Mouse (Mus musculus) 3134 (cell line): Measurements from ENCODE around the gene Isca2.

ENCODE experiments used
- DNase-seq: peaks from one replicate; pipeline ENCODE4 v3.0.0-alpha.2; 2011; ENCODE audit warnings: low spot score; ENCODE audit not compliant: insufficient read length; ENCODE audit errors: extremely low read depth

Isca2 gene

GRCm38 (mm10) chr12:84769624-84770023 is 3.4 kb upstream of the Isca2 start:
- no peak for DNase-seq

DNA sequence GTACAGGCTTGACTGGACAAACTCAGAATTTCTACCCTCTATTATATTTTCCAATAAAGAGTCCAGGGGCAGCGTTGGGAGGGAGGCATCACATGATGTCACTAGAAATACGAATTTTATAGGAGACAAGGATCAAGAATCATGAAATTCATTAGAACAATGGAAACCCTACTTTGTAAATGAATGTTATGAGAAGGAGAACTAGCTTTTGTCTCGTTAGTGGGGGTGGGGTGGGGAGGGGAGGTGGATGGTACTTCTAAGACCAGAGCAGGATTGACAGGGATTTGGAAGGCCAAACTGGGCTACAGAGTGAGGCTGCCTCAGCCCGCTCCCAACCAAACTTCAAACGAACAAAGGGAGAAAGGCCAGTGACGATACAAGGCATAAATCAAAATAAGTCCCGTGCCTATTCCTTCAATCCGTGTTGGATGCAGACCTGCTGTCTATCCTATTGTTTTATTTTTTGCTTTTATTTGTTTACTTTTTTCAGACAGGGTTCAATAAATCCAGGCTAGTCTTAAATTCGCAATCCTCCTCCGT is 1.0 kb upstream of the Isca2 start:
- DNase-seq, result no peak

GRCm38 (mm10) chr12:84773476-84773875 is 425 bp downstream of the Isca2 start:
- no peak for DNase-seq

GRCm38 (mm10) chr12:84774376-84774775 is 1.3 kb downstream of the Isca2 start:
- DNase-seq, result no peak

DNA sequence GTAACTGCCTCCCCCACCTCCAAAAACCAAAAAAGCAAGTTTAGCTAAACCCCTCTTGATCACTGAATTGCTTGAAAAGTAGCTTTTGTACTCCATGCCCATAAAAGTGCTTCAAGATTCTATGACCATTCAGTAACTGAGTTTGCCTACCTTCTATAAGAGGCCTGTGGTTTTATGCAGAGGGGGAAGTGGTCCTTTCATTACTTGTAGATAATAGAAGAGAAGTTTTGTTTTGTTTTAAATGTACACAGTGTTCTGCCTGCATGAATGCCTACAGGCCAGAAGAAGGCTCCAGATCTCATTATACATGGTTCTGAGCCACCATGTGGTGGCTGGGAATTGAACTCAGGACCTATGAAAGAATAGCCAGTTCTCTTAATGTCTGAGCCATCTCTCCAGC is 3.2 kb downstream of the Isca2 start:
- no peak for DNase-seq

- peak; percentile 64 for DNase-seq
Observed at GRCm38 (mm10) chr12:84784604-84785381, 11.7 kb downstream of the Isca2 start.

DNA sequence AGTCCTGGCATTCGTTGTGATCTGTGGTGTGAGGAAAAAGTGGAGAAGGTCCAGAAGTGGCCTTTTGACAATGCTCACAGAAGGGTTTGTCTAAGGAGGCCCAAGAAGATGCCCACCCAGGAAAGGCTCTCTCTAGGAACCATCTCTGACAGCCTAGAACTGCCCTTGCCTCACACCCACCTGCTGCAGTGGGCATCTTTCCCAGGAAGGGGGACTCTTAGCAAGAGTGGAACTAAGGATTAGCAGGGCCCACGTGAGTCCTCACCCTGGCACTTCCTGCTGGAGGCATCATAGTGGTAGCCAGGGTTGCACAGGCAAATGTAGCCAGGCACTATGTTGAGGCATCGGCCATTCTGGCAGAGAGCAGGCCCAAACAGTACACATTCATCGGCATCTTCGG is 13.0 kb downstream of the Isca2 start:
- DNase-seq, result no peak

DNA sequence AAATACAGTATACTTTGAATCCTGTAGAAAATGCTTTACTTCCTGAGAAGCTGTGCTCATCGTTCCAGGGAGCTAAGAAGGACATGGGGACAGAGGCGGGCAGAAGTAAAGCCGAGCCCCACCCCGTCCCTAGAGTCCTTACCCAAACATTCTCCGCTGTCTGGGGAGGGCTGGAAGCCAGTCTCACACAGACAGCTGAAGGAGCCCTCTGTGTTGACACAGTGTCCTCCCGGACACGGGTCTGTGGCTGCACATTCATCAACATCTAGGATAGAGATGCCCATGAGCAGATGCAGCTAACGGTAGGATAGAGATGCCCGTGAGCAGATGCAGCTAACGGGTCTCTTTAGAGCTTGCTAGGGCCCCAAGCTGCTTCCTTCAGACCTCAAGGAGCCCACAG is 17.8 kb downstream of the Isca2 start:
- DNase-seq, result no peak

DNA sequence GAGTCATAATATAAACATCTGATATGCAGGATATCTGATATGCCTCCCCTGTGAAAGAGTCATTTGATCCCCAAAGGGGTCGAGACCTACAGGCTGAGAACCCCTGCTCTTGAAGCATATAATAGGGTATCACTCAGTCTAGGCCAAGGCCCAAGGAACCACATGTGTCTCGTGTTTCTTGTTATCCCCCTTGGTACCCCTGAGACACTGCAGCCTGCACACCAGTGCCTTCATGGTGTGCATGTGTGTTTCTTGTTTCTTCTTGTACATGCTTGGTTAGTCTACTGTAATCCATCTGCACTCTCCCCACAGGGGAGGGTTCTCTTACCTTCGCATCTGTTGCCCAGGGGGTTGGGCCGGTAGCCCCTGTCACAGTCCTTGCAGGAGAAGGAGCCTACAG is 19.6 kb downstream of the Isca2 start:
- DNase-seq, result no peak

DNA sequence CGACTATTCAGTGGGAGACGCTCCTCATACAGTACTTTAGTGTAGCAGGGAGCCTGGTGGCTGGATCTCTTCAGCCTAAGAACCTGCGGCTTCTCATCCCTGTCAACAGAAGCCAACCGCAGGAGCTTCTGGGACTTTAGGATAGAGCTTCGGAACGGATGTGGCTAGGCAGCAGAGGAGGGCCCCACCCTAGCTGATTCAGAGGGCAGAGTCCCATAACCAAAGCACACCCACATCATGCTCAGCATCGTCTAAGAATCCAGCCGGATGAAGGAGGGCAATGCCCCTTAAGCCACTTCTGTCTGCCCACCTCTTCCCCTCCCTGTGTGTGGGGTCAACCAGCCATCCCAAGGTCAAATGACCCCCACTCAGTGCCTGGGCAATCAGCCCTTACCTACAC is 21.6 kb downstream of the Isca2 start:
- DNase-seq, result no peak

GRCm38 (mm10) chr12:84799086-84799485 is 26.0 kb downstream of the Isca2 start:
- DNase-seq, result no peak

DNA sequence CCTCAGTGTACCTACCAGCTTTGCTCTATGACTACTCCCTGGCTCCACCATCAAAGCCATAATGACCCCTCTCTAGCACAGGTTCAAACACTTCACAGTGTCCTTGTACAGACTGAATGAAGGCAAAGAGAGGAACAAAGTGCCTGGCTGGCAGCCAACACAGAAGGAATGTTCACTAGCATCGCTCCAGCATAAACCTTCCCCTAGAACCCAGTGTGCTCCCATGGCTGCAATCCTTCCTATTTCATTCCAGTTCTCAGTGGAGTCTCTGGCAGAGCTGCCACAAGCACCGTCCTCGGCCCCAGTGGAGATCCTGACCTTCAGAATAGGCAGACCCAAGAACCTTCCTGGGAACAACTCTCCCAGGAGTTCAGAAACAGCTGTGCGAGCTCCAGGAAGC is 27.4 kb downstream of the Isca2 start:
- no peak for DNase-seq

- peak; percentile 59 for DNase-seq
Observed at GRCm38 (mm10) chr12:84801532-84802110, 28.6 kb downstream of the Isca2 start.

GRCm38 (mm10) chr12:84802625-84803024 is 29.6 kb downstream of the Isca2 start:
- DNase-seq, result no peak

GRCm38 (mm10) chr12:84805228-84805842 is 32.3 kb downstream of the Isca2 start:
- no peak for DNase-seq

DNA sequence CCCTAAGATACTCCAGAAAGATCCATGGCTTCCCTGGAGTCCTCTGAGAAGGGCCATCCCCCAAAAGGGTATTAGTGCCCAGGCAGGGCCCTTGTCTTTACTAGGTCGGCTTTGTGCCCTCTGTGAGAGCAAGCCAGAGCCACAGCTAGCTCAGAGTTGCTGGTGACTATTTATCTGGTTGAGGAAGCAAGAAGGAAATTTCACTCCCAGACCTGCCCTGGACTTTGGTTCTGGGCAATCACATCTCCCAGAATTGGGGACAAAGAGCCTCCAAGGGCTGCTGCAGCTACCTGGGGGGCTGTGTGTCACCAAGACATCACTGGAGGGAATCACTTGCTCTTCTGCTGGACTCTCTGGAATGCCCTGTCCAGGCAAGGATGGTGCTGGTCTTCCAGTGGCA is 33.0 kb downstream of the Isca2 start:
- DNase-seq, result no peak

GRCm38 (mm10) chr12:84806726-84807125 is 33.7 kb downstream of the Isca2 start:
- no peak for DNase-seq

GRCm38 (mm10) chr12:84807351-84807750 is 34.3 kb downstream of the Isca2 start:
- no peak for DNase-seq

DNA sequence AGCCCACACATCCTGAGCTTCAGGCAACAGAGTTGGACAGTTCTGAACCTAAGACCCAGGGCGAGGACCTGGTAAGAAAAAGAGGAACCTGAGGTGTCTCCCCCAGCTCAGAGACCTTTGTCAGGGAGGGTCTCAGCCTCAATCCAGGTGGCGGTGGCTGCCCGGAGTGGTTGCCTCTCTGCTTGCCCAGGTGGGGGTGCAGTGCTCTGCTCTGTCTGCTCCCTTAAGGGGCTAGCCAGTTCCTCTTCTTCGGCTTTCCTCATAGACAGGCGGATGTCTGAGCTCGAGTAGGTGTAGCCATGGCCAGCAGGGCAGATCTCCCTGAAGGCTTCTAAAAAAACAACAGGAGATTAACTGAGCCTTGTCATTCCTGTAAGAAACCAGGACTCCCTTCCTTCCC is 36.0 kb downstream of the Isca2 start:
- DNase-seq, result no peak

GRCm38 (mm10) chr12:84810810-84811209 is 37.8 kb downstream of the Isca2 start:
- DNase-seq, result no peak

GRCm38 (mm10) chr12:84811510-84811909 is 38.5 kb downstream of the Isca2 start:
- DNase-seq, result no peak

GRCm38 (mm10) chr12:84812004-84812403 is 39.0 kb downstream of the Isca2 start:
- DNase-seq, result no peak
